Mouse (Mus musculus): Measurements from ENCODE around the gene Nxph1. TPM values are rescaled to one million over a fixed set of nuclear protein-coding genes. Genes with fewer than 3 reads are reported as not detected.

The Nxph1 gene
- polyA plus RNA-seq (2014; fragmentation: Nextera tagmentation; extraction: Ambion mirVana), result 10.1 and 12.8 TPM in 2 replicates

GRCm38 (mm10) chr6:8948131-8948470 is at the start of gene Nxph1:
Gene Nxph1, plus strand, starts transcription at chr6:8948431.
- no peak; the same call in none of the 2 replicates for ATAC-seq (ENCODE audit: low FRiP score)
- Histone ChIP-seq H3K4me3 (ENCODE audit: low read depth, low read length) (peak within 1 kb of the TSS; percentile 39), H3K27ac (ENCODE audit: low read depth, low read length) (no peak within 1 kb of the TSS), H3K9ac (ENCODE audit: low read depth, low read length) (peak within 1 kb of the TSS; percentile 53; the same call in 1 of the 2 replicates), H3K9me3 (ENCODE audit: control insufficient read depth, low read length) (no peaks in the 10 kb centered on the region), H3K27me3 (ENCODE audit: control insufficient read depth, insufficient read depth, low read length) (peaks cover 48% of the 10 kb centered on the region), H3K4me1 (replicated peaks; ENCODE audit: control insufficient read depth, insufficient read depth, low read length) (peaks cover 4% of the 10 kb centered on the region), H3K36me3 (ENCODE audit: control insufficient read depth, insufficient read depth, low read length) (no peaks in the 10 kb centered on the region), H3K4me2 (replicated peaks; ENCODE audit: low read depth, low read length) (peak within 1 kb of the TSS; percentile 85)
- WGBS, result under 1% methylated on average over 16 of the region's 16 CpGs
- no peak for DNase-seq (ENCODE audit: low spot score)

- 78% methylated on average over 7 of the region's 7 CpGs for WGBS
- H3K27ac ChIP-seq (ENCODE audit: low read depth, low read length), result no peak overlapping the region
- no peaks in the 10 kb centered on the region for H3K27me3 ChIP-seq (ENCODE audit: control insufficient read depth, insufficient read depth, low read length)
- no peak overlapping the region for H3K4me2 ChIP-seq (replicated peaks; ENCODE audit: low read depth, low read length)
- H3K9me3 ChIP-seq (ENCODE audit: control insufficient read depth, low read length), result no peaks in the 10 kb centered on the region
- H3K4me1 ChIP-seq (replicated peaks; ENCODE audit: control insufficient read depth, insufficient read depth, low read length), result no peaks in the 10 kb centered on the region
- ATAC-seq (ENCODE audit: low FRiP score), result no peak
- no peak overlapping the region for H3K9ac ChIP-seq (ENCODE audit: low read depth, low read length)
- H3K4me3 ChIP-seq (ENCODE audit: low read depth, low read length), result no peak overlapping the region
- no peak for DNase-seq (ENCODE audit: low spot score)
- H3K36me3 ChIP-seq (ENCODE audit: control insufficient read depth, insufficient read depth, low read length), result no peaks in the 10 kb centered on the region
Measured at GRCm38 (mm10) chr6:8900021-8900728, 48.1 kb upstream of the Nxph1 start.

GRCm38 (mm10) chr6:8900729-8901122 is 47.5 kb upstream of the Nxph1 start:
- H3K27ac ChIP-seq (ENCODE audit: low read depth, low read length), result no peak overlapping the region
- ATAC-seq (ENCODE audit: low FRiP score), result no peak
- WGBS, result 38% methylated on average over 2 of the region's 2 CpGs
- H3K4me1 ChIP-seq (replicated peaks; ENCODE audit: control insufficient read depth, insufficient read depth, low read length), result no peaks in the 10 kb centered on the region
- no peaks in the 10 kb centered on the region for H3K36me3 ChIP-seq (ENCODE audit: control insufficient read depth, insufficient read depth, low read length)
- no peaks in the 10 kb centered on the region for H3K27me3 ChIP-seq (ENCODE audit: control insufficient read depth, insufficient read depth, low read length)
- H3K9ac ChIP-seq (ENCODE audit: low read depth, low read length), result no peak overlapping the region
- H3K4me2 ChIP-seq (replicated peaks; ENCODE audit: low read depth, low read length), result no peak overlapping the region
- no peak overlapping the region for H3K4me3 ChIP-seq (ENCODE audit: low read depth, low read length)
- no peaks in the 10 kb centered on the region for H3K9me3 ChIP-seq (ENCODE audit: control insufficient read depth, low read length)
- no peak for DNase-seq (ENCODE audit: low spot score)

DNA sequence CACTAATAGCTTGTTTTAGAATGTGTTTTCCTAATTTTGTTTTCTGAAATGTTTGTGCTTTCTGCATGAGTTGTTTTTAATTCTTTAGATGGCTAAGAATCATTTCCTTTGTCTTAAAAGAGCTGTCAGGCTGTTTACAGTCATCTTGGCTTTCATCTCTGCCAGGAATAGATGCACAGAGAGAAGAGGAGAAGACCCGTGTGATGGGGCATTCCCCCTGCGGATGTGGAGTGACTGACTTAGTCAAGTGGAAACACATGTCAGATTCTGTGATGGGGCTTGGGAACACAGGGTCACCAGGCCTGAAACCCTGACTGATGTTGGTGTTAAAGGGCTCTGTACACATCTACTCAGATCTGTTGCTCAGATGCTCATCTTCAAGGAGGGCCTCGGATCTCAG is 40.3 kb upstream of the Nxph1 start:
- Histone ChIP-seq H3K4me1 (replicated peaks; ENCODE audit: control insufficient read depth, insufficient read depth, low read length) (no peaks in the 10 kb centered on the region), H3K27me3 (ENCODE audit: control insufficient read depth, insufficient read depth, low read length) (no peaks in the 10 kb centered on the region), H3K36me3 (ENCODE audit: control insufficient read depth, insufficient read depth, low read length) (no peaks in the 10 kb centered on the region), H3K4me3 (ENCODE audit: low read depth, low read length) (no peak overlapping the region), H3K4me2 (replicated peaks; ENCODE audit: low read depth, low read length) (no peak overlapping the region), H3K9ac (ENCODE audit: low read depth, low read length) (no peak overlapping the region), H3K27ac (ENCODE audit: low read depth, low read length) (no peak overlapping the region), H3K9me3 (ENCODE audit: control insufficient read depth, low read length) (no peaks in the 10 kb centered on the region)
- WGBS, result 68% methylated on average over 3 of the region's 3 CpGs
- ATAC-seq (ENCODE audit: low FRiP score) (no peak), DNase-seq (ENCODE audit: low spot score) (no peak)

DNA sequence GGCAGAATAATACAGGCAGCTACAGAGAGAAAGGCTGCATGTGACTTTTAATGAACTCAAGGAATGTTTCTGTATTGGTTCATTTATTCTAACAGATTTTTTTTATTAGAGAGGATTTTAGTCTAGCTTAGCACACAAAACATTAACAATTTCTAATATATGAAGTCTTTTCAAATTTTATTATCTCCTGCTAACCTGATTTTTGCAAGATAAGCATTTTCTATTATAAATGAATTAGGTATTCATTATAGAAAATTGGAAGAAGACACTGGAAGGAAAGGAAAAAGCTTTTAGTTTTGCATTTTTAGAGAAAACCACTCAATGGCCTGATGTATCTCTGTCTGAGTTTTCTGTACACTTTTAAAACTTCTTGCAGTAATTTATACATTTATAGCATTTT is 34.8 kb upstream of the Nxph1 start:
- Histone ChIP-seq H3K4me3 (ENCODE audit: low read depth, low read length) (no peak overlapping the region), H3K9me3 (ENCODE audit: control insufficient read depth, low read length) (no peaks in the 10 kb centered on the region), H3K4me1 (replicated peaks; ENCODE audit: control insufficient read depth, insufficient read depth, low read length) (no peaks in the 10 kb centered on the region), H3K36me3 (ENCODE audit: control insufficient read depth, insufficient read depth, low read length) (no peaks in the 10 kb centered on the region), H3K4me2 (replicated peaks; ENCODE audit: low read depth, low read length) (no peak overlapping the region), H3K27me3 (ENCODE audit: control insufficient read depth, insufficient read depth, low read length) (no peaks in the 10 kb centered on the region), H3K27ac (ENCODE audit: low read depth, low read length) (no peak overlapping the region), H3K9ac (ENCODE audit: low read depth, low read length) (no peak overlapping the region)
- no peak for ATAC-seq (ENCODE audit: low FRiP score)
- DNase-seq (ENCODE audit: low spot score), result no peak

DNA sequence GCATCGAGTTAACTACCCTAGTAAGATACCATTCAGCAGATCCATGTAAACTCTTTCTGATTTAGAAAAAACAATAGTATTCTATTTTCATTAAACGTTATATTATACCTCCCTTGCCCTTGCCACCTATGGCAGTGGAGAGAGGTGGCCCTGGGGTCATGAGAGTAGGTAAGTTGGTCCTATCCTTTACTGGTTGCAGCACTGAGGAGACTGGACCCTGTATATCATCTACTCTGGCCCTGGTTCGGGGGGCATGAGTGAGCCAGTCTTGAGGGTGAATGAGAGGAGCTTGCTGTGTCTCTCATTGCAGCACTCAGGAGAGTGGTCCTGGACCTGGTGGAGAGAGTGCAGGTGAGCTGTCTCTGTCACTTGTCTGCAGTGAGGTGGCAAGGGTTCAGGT is 33.5 kb upstream of the Nxph1 start:
- H3K36me3 ChIP-seq (ENCODE audit: control insufficient read depth, insufficient read depth, low read length), result no peaks in the 10 kb centered on the region
- H3K9me3 ChIP-seq (ENCODE audit: control insufficient read depth, low read length), result no peaks in the 10 kb centered on the region
- no peaks in the 10 kb centered on the region for H3K4me1 ChIP-seq (replicated peaks; ENCODE audit: control insufficient read depth, insufficient read depth, low read length)
- no peak overlapping the region for H3K9ac ChIP-seq (ENCODE audit: low read depth, low read length)
- no peak overlapping the region for H3K27ac ChIP-seq (ENCODE audit: low read depth, low read length)
- no peaks in the 10 kb centered on the region for H3K27me3 ChIP-seq (ENCODE audit: control insufficient read depth, insufficient read depth, low read length)
- WGBS, result 87% methylated on average over 3 of the region's 3 CpGs
- no peak overlapping the region for H3K4me3 ChIP-seq (ENCODE audit: low read depth, low read length)
- H3K4me2 ChIP-seq (replicated peaks; ENCODE audit: low read depth, low read length), result no peak overlapping the region
- DNase-seq (ENCODE audit: low spot score), result no peak
- ATAC-seq (ENCODE audit: low FRiP score), result no peak

DNA sequence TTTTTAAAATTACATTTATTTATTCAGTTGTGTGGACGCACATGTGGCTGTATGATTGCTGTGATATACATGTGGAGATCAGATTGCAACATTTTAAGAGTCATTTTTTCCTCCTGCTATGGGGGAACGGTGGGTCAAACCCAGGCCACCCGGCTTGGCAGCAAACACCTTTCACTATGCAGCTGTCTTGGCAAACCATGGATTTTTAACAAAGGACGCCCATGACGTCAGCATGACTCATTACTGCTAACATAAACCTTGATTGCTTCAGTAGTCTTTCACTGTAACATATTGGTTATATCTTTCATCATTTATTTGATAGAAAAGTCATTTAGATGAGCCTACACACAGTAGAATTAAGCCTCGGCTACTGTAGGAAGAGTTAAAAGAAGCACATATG is 23.8 kb upstream of the Nxph1 start:
- no peak for DNase-seq (ENCODE audit: low spot score)
- no peak overlapping the region for H3K27ac ChIP-seq (ENCODE audit: low read depth, low read length)
- H3K9me3 ChIP-seq (ENCODE audit: control insufficient read depth, low read length), result no peaks in the 10 kb centered on the region
- WGBS, result 80% methylated on average over 6 of the region's 6 CpGs
- H3K4me2 ChIP-seq (replicated peaks; ENCODE audit: low read depth, low read length), result no peak overlapping the region
- ATAC-seq (ENCODE audit: low FRiP score), result no peak
- H3K4me3 ChIP-seq (ENCODE audit: low read depth, low read length), result no peak overlapping the region
- no peak overlapping the region for H3K9ac ChIP-seq (ENCODE audit: low read depth, low read length)
- H3K36me3 ChIP-seq (ENCODE audit: control insufficient read depth, insufficient read depth, low read length), result no peaks in the 10 kb centered on the region
- H3K4me1 ChIP-seq (replicated peaks; ENCODE audit: control insufficient read depth, insufficient read depth, low read length), result no peaks in the 10 kb centered on the region
- H3K27me3 ChIP-seq (ENCODE audit: control insufficient read depth, insufficient read depth, low read length), result no peaks in the 10 kb centered on the region

GRCm38 (mm10) chr6:8935241-8935640 is 13.0 kb upstream of the Nxph1 start:
- Histone ChIP-seq H3K4me1 (replicated peaks; ENCODE audit: control insufficient read depth, insufficient read depth, low read length) (no peaks in the 10 kb centered on the region), H3K27ac (ENCODE audit: low read depth, low read length) (no peak overlapping the region), H3K9ac (ENCODE audit: low read depth, low read length) (no peak overlapping the region), H3K9me3 (ENCODE audit: control insufficient read depth, low read length) (no peaks in the 10 kb centered on the region), H3K27me3 (ENCODE audit: control insufficient read depth, insufficient read depth, low read length) (no peaks in the 10 kb centered on the region), H3K36me3 (ENCODE audit: control insufficient read depth, insufficient read depth, low read length) (no peaks in the 10 kb centered on the region), H3K4me2 (replicated peaks; ENCODE audit: low read depth, low read length) (no peak overlapping the region), H3K4me3 (ENCODE audit: low read depth, low read length) (no peak overlapping the region)
- ATAC-seq (ENCODE audit: low FRiP score) (peak; percentile 59; the same call in 1 of the 2 replicates), DNase-seq (ENCODE audit: low spot score) (no peak)
- WGBS, result 48% methylated on average over 5 of the region's 5 CpGs

DNA sequence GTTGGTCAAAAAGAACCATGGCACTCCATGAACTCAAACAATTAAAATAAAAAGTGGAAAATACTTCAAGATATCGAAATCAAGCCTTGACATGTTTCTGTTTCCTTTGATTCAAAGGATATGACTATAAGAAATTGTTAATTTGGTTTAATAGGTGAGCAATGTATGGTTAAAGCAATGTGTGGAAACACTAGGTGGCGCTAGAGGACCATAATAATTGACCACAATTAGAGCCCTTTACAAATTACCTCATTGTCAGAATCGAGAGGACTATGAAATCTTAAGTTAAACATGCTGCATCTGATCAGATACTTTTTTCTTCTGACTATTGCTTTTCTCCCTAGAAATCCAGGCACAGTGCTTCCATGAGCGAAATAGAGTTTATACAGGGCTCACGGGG is 12.5 kb upstream of the Nxph1 start:
- Histone ChIP-seq H3K4me1 (replicated peaks; ENCODE audit: control insufficient read depth, insufficient read depth, low read length) (no peaks in the 10 kb centered on the region), H3K27me3 (ENCODE audit: control insufficient read depth, insufficient read depth, low read length) (no peaks in the 10 kb centered on the region), H3K4me2 (replicated peaks; ENCODE audit: low read depth, low read length) (no peak overlapping the region), H3K9ac (ENCODE audit: low read depth, low read length) (no peak overlapping the region), H3K4me3 (ENCODE audit: low read depth, low read length) (no peak overlapping the region), H3K36me3 (ENCODE audit: control insufficient read depth, insufficient read depth, low read length) (no peaks in the 10 kb centered on the region), H3K9me3 (ENCODE audit: control insufficient read depth, low read length) (no peaks in the 10 kb centered on the region), H3K27ac (ENCODE audit: low read depth, low read length) (no peak overlapping the region)
- peak; percentile 91 for ATAC-seq (ENCODE audit: low FRiP score)
- 16% methylated on average over 5 of the region's 5 CpGs for WGBS
- peak; percentile 82 for DNase-seq (ENCODE audit: low spot score)

All from hindbrain, embryonic 11.5 days (tissue).